Mouse (Mus musculus) E14TG2a.4 (cell line): ENCODE results near the gene Snx20.

Experiments
- H3K27me3 ChIP-seq: 2 replicates; pipeline ENCODE4 v1.6.1; 2014; ENCODE audit warnings: low read length, control low read depth; ENCODE audit not compliant: insufficient read depth
- H3K36me3 ChIP-seq: 2 replicates; pipeline ENCODE4 v1.6.1; 2014; ENCODE audit warnings: low read length, control low read depth; ENCODE audit not compliant: insufficient read depth
- H3K4me1 ChIP-seq: replicated peaks from 2 replicates; pipeline ENCODE4 v1.6.1; 2014; ENCODE audit warnings: low read depth, low read length, control low read depth
- H3K4me3 ChIP-seq: replicated peaks from 2 replicates; pipeline ENCODE4 v1.5.1; 2014; ENCODE audit warnings: mild to moderate bottlenecking, low read length
- H3K9me3 ChIP-seq: 2 replicates; pipeline ENCODE4 v1.6.1; 2014; ENCODE audit warnings: low read length, control low read depth
- CTCF ChIP-seq: conservative IDR thresholded peaks from 2 replicates; pipeline ENCODE4 v1.5.1; 2014; ENCODE audit warnings: low read length
- NANOG ChIP-seq: IDR thresholded peaks from 2 replicates; pipeline ENCODE4 v1.6.1; 2014; ENCODE audit warnings: borderline replicate concordance, low read length, mixed read lengths
- POU5F1 ChIP-seq: IDR thresholded peaks from 2 replicates; pipeline ENCODE4 v1.6.1; 2014; ENCODE audit warnings: low read length, borderline replicate concordance

The Snx20 gene

GRCm38 (mm10) chr8:88579668-88580330 lies 56.1 kb downstream of the Snx20 start:
- TF ChIP-seq CTCF (no peak), POU5F1 (no peak), NANOG (no peak)

GRCm38 (mm10) chr8:88579246-88579645 lies 56.7 kb downstream of the Snx20 start:
- H3K4me3 ChIP-seq: no peak overlapping the region
- no peak for TF ChIP-seq CTCF
- no peak for TF ChIP-seq NANOG
- peaks cover 12% of the 10 kb centered on the region; the same call in 1 of the 2 replicates for H3K27me3 ChIP-seq
- no peaks in the 10 kb centered on the region for H3K4me1 ChIP-seq
- H3K9me3 ChIP-seq: no peaks in the 10 kb centered on the region
- no peaks in the 10 kb centered on the region for H3K36me3 ChIP-seq

More at GRCm38 (mm10) chr8:88579668-88580330, 56.1 kb downstream of the Snx20 start:
- Histone ChIP-seq H3K27me3 (peaks cover 12% of the 10 kb centered on the region; the same call in 1 of the 2 replicates), H3K4me3 (no peak overlapping the region), H3K4me1 (no peaks in the 10 kb centered on the region), H3K9me3 (no peaks in the 10 kb centered on the region), H3K36me3 (no peaks in the 10 kb centered on the region)

GRCm38 (mm10) chr8:88578413-88579175 lies 57.3 kb downstream of the Snx20 start:
- H3K27me3 ChIP-seq: peaks cover 12% of the 10 kb centered on the region; the same call in 1 of the 2 replicates
- H3K36me3 ChIP-seq: no peaks in the 10 kb centered on the region
- H3K4me1 ChIP-seq: no peaks in the 10 kb centered on the region
- TF ChIP-seq CTCF (no peak), NANOG (no peak), POU5F1 (no peak)
- H3K4me3 ChIP-seq: no peak overlapping the region
- no peaks in the 10 kb centered on the region for H3K9me3 ChIP-seq

- H3K4me3 ChIP-seq: no peak overlapping the region
- H3K4me1 ChIP-seq: no peaks in the 10 kb centered on the region
- peaks cover 12% of the 10 kb centered on the region; the same call in 1 of the 2 replicates for H3K27me3 ChIP-seq
- H3K9me3 ChIP-seq: no peaks in the 10 kb centered on the region
- H3K36me3 ChIP-seq: no peaks in the 10 kb centered on the region
- no peak for TF ChIP-seq POU5F1
- no peak for TF ChIP-seq NANOG
- TF ChIP-seq CTCF: no peak
Observed at GRCm38 (mm10) chr8:88577666-88578065, 58.3 kb downstream of the Snx20 start.
